Mouse (Mus musculus) cortical plate, adult 2 months (tissue): ENCODE measurements at regions not wholly inside any gene's neighbourhood (a gene's known extent, or its start where the extent isn't known, plus 50 kb on each side); places are given as distances from the start of the nearest gene placed in this dataset.
A peak's percentile ranks its signal among the peaks of the same experiment; 100 is the strongest.

ENCODE experiments used
- H3K27ac ChIP-seq: fragments of 200-500 bp; 2 replicates; pipeline ENCODE4 v1.5.1; 2012; ENCODE audit warnings: low read length, control low read depth, inconsistent platforms; ENCODE audit not compliant: insufficient read depth
- H3K4me1 ChIP-seq: fragments of 200-500 bp; 2 replicates; pipeline ENCODE4 v1.6.1; 2011; ENCODE audit warnings: low read length; ENCODE audit not compliant: control insufficient read depth, insufficient read depth
- H3K4me3 ChIP-seq: fragments of 200-500 bp; 2 replicates; pipeline ENCODE4 v1.5.1; 2011; ENCODE audit warnings: mild to moderate bottlenecking, low read length, control low read depth; ENCODE audit not compliant: insufficient read depth
- CTCF ChIP-seq: fragments of 200-500 bp; IDR thresholded peaks from 2 replicates; pipeline ENCODE4 v1.5.1; 2011; ENCODE audit warnings: mild to moderate bottlenecking, control low read depth, low read length; ENCODE audit not compliant: insufficient read depth; ENCODE audit errors: extremely low read depth
- POLR2A ChIP-seq: fragments of 200-500 bp; IDR thresholded peaks from 2 replicates; pipeline ENCODE4 v1.6.1; 2011; ENCODE audit warnings: mild to moderate bottlenecking, low read length, control low read depth; ENCODE audit not compliant: insufficient read depth; ENCODE audit errors: extremely low read depth

DNA sequence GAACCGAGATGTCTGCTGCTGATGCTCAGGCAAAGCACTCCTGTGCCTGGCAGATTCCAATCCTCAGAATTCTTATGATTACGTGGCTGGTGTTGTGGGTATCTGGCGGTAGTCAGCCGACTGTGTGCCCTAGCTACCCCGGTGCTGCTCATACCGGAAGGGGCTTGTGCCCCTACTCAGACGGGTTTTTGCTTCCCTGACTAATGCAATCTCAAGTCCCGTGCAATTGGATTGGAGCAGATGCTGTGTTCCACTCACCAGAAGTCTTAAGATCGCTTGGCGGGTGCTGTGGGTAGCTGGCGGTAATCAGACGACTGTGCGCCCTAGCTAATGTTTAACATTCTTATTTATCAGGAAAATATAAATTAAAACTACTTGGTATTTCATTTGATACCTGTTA is 385.0 kb upstream of the Robo1 start:
- no peak overlapping the region for H3K27ac ChIP-seq
- TF ChIP-seq POLR2A (no peak), CTCF (no peak)
- H3K4me1 ChIP-seq, result no peaks in the 10 kb centered on the region
- no peak overlapping the region for H3K4me3 ChIP-seq

GRCm38 (mm10) chr16:71944165-71944564 is 363.9 kb upstream of the Robo1 start:
- H3K27ac ChIP-seq, result no peak overlapping the region
- no peak overlapping the region for H3K4me3 ChIP-seq
- TF ChIP-seq CTCF (no peak), POLR2A (no peak)
- H3K4me1 ChIP-seq, result no peaks in the 10 kb centered on the region

DNA sequence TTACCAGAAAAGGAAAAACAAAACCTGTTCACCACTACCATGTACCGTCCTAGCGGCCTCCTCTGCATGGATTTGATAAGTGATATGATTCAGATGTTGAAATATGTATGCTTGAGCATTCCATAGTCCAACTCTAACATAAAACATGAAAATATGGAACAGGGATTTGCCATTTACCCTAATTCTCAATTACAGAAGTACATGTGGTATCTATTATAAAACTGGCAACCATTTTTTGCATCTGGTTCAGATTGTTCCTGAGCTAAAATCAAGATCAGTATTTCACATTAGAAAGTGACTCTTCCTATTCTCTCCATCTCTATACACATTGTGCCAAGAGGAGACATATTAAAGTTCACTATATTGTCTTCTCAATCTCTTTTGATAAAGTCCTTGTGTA is 363.3 kb upstream of the Robo1 start:
- H3K4me3 ChIP-seq, result no peak overlapping the region
- H3K4me1 ChIP-seq, result no peaks in the 10 kb centered on the region
- no peak overlapping the region for H3K27ac ChIP-seq
- TF ChIP-seq CTCF (no peak), POLR2A (no peak)

GRCm38 (mm10) chr16:71952879-71953406 is 355.2 kb upstream of the Robo1 start:
- Histone ChIP-seq H3K4me1 (no peaks in the 10 kb centered on the region), H3K4me3 (no peak overlapping the region), H3K27ac (no peak overlapping the region)
- TF ChIP-seq CTCF, result no peak
- TF ChIP-seq POLR2A, result no peak

- no peaks in the 10 kb centered on the region for H3K4me1 ChIP-seq
- TF ChIP-seq CTCF (no peak), POLR2A (no peak)
- H3K4me3 ChIP-seq, result no peak overlapping the region
- no peak overlapping the region for H3K27ac ChIP-seq
Observed at GRCm38 (mm10) chr16:71963579-71963978, 344.5 kb upstream of the Robo1 start.

DNA sequence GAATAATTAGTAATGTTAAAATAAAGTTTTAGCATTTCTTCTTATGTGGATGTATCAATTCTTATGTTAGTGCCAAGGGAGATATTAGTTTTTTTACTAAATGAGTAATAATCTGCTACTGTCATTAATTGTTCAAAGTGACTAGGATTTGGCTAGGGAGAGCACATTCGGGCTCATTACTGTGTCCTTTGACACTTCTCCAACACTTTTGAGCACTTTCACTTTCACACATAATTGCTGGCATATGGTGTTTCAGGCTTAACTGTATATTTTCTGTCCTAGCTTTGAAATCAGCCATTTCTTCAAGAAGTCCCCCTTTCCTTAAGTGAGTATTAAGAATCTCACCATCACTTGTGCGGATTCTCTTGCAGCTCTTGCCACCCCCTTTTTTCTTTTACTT is 334.3 kb upstream of the Robo1 start:
- TF ChIP-seq POLR2A (no peak), CTCF (no peak)
- H3K27ac ChIP-seq, result no peak overlapping the region
- H3K4me3 ChIP-seq, result no peak overlapping the region
- H3K4me1 ChIP-seq, result no peaks in the 10 kb centered on the region

GRCm38 (mm10) chr16:71997634-71998278 is 310.4 kb upstream of the Robo1 start:
- no peak overlapping the region for H3K4me3 ChIP-seq
- TF ChIP-seq CTCF, result no peak
- no peak for TF ChIP-seq POLR2A
- no peaks in the 10 kb centered on the region for H3K4me1 ChIP-seq
- no peak overlapping the region for H3K27ac ChIP-seq

DNA sequence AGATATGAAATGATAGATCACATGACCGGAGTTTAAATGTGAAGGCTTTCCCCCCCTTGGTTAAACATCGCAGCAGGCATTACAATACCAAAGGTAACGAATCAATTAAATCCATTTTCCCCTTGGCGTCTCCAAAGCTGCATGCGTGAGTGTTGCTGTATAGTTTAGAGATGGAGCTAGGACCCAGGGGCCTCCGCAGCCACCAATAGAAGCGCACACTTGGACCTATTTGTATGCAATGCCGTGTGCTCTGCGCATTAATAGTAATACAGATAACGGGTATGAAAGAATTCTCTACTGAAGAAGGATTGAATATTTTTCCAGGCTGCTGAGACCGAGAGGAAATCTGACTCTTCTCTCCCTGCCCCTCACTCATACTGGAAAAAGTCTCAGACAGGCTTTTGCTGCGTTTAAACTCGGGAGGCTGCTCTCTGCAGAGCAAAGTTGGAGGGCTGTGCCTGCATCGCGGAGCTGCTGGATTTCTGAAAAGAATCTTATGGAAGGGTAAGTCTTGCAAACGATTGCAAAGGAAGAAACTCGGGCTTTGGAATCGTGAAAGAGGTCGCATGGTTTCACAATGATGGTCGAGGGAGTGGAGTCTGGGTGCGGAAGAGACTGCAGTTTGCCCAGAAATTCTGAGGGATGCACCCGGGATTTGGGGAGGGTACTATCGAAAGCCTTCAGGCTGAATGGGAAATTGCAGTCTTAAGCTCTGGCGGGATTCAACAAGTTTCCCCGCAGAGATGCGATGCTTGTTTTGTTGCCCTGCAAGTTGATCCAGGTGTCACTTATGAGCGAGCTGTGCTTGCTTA is 280.5 kb upstream of the Robo1 start:
- H3K4me3 ChIP-seq, result peak overlapping the region; percentile 36
- TF ChIP-seq CTCF, result no peak
- no peaks in the 10 kb centered on the region for H3K4me1 ChIP-seq
- no peak overlapping the region for H3K27ac ChIP-seq

DNA sequence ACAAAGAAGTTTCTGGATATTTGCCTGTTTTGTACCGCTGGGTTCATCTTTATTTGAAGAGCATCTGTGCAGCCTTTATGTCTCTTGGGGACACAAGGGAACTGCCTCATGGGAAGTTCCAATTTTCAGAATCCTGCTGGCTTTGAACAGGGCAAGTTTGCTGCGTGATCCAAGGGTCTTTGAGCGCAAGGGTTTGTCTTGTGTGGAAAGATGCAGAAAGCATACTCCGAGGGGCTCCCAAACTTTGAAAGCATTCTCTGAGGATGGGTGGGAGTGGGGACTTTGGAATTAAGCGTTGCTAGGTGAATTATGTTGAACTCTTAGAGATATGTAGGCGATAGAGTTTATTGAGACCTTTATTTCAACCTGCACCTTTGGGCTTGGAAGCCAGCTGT is 279.9 kb upstream of the Robo1 start:
- H3K4me3 ChIP-seq, result peak overlapping the region; percentile 36
- no peaks in the 10 kb centered on the region for H3K4me1 ChIP-seq
- H3K27ac ChIP-seq, result no peak overlapping the region
- no peak for TF ChIP-seq POLR2A
- no peak for TF ChIP-seq CTCF

DNA sequence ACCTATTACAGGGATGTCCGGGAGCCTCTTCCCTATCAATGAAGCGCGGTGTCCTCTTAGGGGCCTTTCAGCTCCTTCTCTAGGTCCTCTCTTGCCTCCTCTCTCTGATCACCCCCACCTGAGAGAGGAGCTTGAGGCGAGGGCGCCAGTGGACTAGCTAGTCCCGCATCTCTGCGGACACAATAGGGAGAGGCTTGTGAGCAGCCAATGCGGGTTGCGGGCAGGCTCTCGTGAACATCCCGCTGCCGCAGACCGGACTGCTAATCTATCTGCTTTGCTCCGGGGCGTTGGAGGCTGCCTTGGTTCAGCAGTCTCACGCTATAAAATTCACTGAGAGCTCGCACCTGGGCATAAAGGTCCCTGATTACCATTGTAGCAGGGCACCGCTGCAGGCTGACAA is 279.3 kb upstream of the Robo1 start:
- H3K27ac ChIP-seq, result no peak overlapping the region
- no peaks in the 10 kb centered on the region for H3K4me1 ChIP-seq
- H3K4me3 ChIP-seq, result peak overlapping the region; percentile 36
- TF ChIP-seq CTCF (no peak), POLR2A (no peak)
